7 mouse cellular contexts compared by ENCODE assay signal in genomic region chr13:51170215-51170614, GRCm38 (mm10). TPM values are rescaled to one million over a fixed set of nuclear protein-coding genes. Genes with fewer than 3 reads are reported as not detected.
DNase-seq lines count a peak whose midpoint lies in the region; ATAC-seq and TF ChIP-seq lines count a peak whose summit lies in the region.

No protein-coding gene starts in this region.

- no peak overlapping the region for H3K27ac ChIP-seq in forebrain, embryonic 11.5 days (ENCODE audit: low read depth, low read length)
- no peak overlapping the region for H3K27ac ChIP-seq in intestine, postnatal 0 days (ENCODE audit: low read depth, low read length)
- no peak overlapping the region for H3K27ac ChIP-seq in midbrain, embryonic 13.5 days

- H3K4me3 ChIP-seq in forebrain, embryonic 11.5 days (ENCODE audit: low read depth, low read length), result no peak overlapping the region
- H3K4me3 ChIP-seq in intestine, postnatal 0 days (ENCODE audit: low read depth, low read length), result peak overlapping the region; percentile 54
- peak overlapping the region; percentile 47; the same call in 1 of the 2 replicates for H3K4me3 ChIP-seq in midbrain, embryonic 13.5 days (replicated peaks)

- H3K9ac ChIP-seq in forebrain, embryonic 11.5 days (ENCODE audit: low read length), result no peak overlapping the region
- H3K9ac ChIP-seq in intestine, postnatal 0 days (ENCODE audit: low read depth, low read length), result no peak overlapping the region
- no peak overlapping the region for H3K9ac ChIP-seq in midbrain, embryonic 13.5 days (replicated peaks)

- H3K9me3 ChIP-seq in forebrain, embryonic 11.5 days (ENCODE audit: control insufficient read depth, low read length), result no peaks in the 10 kb centered on the region
- H3K9me3 ChIP-seq in intestine, postnatal 0 days (ENCODE audit: control insufficient read depth), result no peaks in the 10 kb centered on the region
- no peaks in the 10 kb centered on the region for H3K9me3 ChIP-seq in midbrain, embryonic 13.5 days

- TF ChIP-seq CTCF in intestine, postnatal 0 days (IDR thresholded peaks at IDR 0.05; ENCODE audit: low read depth), result no peak

- H3K4me1 ChIP-seq in forebrain, embryonic 11.5 days (replicated peaks; ENCODE audit: control insufficient read depth, insufficient read depth, low read length), result peaks cover 9% of the 10 kb centered on the region; the same call in 1 of the 2 replicates
- H3K4me1 ChIP-seq in intestine, postnatal 0 days (replicated peaks; ENCODE audit: control insufficient read depth, insufficient read depth, low read length), result 0 out of 2 replicates have a peak, but pooled peaks cover 3% of the 10 kb centered on the region
- H3K4me1 ChIP-seq in midbrain, embryonic 13.5 days (replicated peaks), result peaks cover 15% of the 10 kb centered on the region

- H3K36me3 ChIP-seq in forebrain, embryonic 11.5 days (ENCODE audit: control insufficient read depth, insufficient read depth, low read length), result no peaks in the 10 kb centered on the region
- H3K36me3 ChIP-seq in intestine, postnatal 0 days (ENCODE audit: control insufficient read depth, insufficient read depth), result no peaks in the 10 kb centered on the region
- no peaks in the 10 kb centered on the region for H3K36me3 ChIP-seq in midbrain, embryonic 13.5 days

- no peak for DNase-seq in forebrain, embryonic 11.5 days (ENCODE audit: low spot score)
- peak; percentile 17 to 56 for DNase-seq in heart, adult 9 months (ENCODE audit: low spot score in 2 of 2)
- DNase-seq in cerebellum, adult 8-10 months, result no peak
- DNase-seq in thymus, postnatal 10 days (ENCODE audit: low spot score in 2 of 2), result no peak
- no peak for DNase-seq in layer of hippocampus, adult 8-10 months (ENCODE audit: low spot score in 2 of 2)

- H3K27me3 ChIP-seq in forebrain, embryonic 11.5 days (ENCODE audit: control insufficient read depth, insufficient read depth, low read length), result peaks cover 3% of the 10 kb centered on the region; the same call in 1 of the 2 replicates
- H3K27me3 ChIP-seq in intestine, postnatal 0 days (replicated peaks; ENCODE audit: control insufficient read depth, insufficient read depth, low read length), result no peaks in the 10 kb centered on the region
- H3K27me3 ChIP-seq in midbrain, embryonic 13.5 days, result peaks cover 43% of the 10 kb centered on the region

- 37% methylated on average over 11 of the region's 11 CpGs for WGBS in forebrain, embryonic 11.5 days
- WGBS in intestine, postnatal 0 days, result 25% methylated on average over 11 of the region's 11 CpGs
- WGBS in midbrain, embryonic 13.5 days, result 37% methylated on average over 11 of the region's 11 CpGs

- ATAC-seq in forebrain, embryonic 11.5 days (replicated peaks; ENCODE audit: low FRiP score), result no peak
- ATAC-seq in intestine, postnatal 0 days, result no peak
- ATAC-seq in midbrain, embryonic 13.5 days, result no peak

- peak overlapping the region; percentile 98 for H3K4me2 ChIP-seq in forebrain, embryonic 11.5 days (ENCODE audit: low read depth, low read length, severe bottlenecking)
- peak overlapping the region; percentile 95 for H3K4me2 ChIP-seq in intestine, postnatal 0 days (replicated peaks; ENCODE audit: low read depth)
- H3K4me2 ChIP-seq in midbrain, embryonic 13.5 days (replicated peaks), result peak overlapping the region; percentile 95

RNA-seq across cellular contexts. Expression of gene Nxnl2, which starts 0.6 kb away (rescaled TPM):
- polyA plus RNA-seq in forebrain, embryonic 11.5 days (2014; fragmentation: Nextera tagmentation; extraction: Ambion mirVana), result 0.72 and 0.83 TPM in 2 replicates
- polyA plus RNA-seq in intestine, postnatal 0 days (2015; fragmentation: Nextera tagmentation; extraction: Ambion mirVana), result 5.0 and 6.1 TPM in 2 replicates
- 0.50 and 0.67 TPM in 2 replicates for polyA plus RNA-seq in midbrain, embryonic 13.5 days (2015; fragmentation: Nextera tagmentation; extraction: Ambion mirVana)
- under 1 TPM; 0.27 to 0.79 (median 0.55) TPM for total RNA-seq in layer of hippocampus, adult 8-10 months (2022)

Comparison
In these comparisons a context has a peak if more than half of its experiments do, and no peak if none do; other contexts are left out.
1. DNase-seq: peak in heart, adult 9 months (2 of 2); none in forebrain, embryonic 11.5 days (single experiment), cerebellum, adult 8-10 months (single experiment), thymus, postnatal 10 days (0 of 2) and layer of hippocampus, adult 8-10 months (0 of 2).
2. Peak in every context shown above with its lines, with median percentiles within 50 percentile points of each other: H3K4me2 ChIP-seq.